Mouse (Mus musculus) cerebral cortex, adult 2 months (tissue): ENCODE measurements around the gene Hilpda.

Experiments
- WGBS: fragments of 180-500 bp; shearing (Covaris S2); methylation state at CpG from one replicate; pipeline ENCODE4 v1.1.7; 2018; 5-methylcytosine and 5-hydroxymethylcytosine counted together

The Hilpda gene

DNA sequence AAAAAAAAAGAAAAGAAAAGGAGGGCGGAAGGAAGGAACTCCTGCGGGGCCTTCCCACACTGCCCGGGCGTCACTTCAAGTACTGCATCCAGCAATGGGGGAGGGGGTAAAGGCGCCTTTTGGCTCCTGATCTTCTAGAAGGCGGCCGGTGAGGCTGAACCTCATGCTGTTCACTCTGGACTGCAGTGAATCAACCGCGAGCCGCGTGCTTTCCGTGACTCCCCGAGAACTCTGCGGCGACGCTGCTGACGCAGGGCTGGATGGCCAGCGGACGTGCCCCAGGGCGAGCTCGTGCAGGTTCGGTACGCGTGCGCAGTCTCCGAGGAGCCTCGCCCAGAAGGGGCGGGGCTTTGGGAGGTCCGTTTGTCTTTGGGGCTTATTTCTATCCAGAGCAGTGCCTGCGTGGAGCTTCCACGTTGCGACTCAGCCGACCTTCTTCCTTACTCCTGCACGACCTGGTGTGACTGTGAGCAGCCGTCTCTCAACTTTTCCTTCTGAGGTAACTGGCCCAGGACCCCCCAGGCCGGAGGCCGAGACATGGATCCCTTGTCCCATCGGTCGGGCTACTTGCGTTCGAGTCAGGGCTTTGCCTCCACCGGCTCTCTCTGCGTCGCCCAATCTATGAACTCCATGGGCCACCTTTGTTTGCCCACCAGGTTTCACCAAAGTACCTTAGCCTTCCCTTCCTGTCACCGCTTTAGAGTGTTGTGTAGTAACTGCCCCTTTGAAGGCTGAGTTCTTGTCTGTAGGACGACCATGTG lies at the start of gene Hilpda:
Hilpda (plus strand) TSS at position 177 of the 761 bp plus-strand sequence.
- WGBS, result under 1% methylated on average over 46 of the region's 46 CpGs

GRCm38 (mm10) chr6:29229265-29229913 lies 42.9 kb upstream of the Hilpda start:
- 92% methylated on average over 6 of the region's 6 CpGs for whole genome bisulfite sequencing

DNA sequence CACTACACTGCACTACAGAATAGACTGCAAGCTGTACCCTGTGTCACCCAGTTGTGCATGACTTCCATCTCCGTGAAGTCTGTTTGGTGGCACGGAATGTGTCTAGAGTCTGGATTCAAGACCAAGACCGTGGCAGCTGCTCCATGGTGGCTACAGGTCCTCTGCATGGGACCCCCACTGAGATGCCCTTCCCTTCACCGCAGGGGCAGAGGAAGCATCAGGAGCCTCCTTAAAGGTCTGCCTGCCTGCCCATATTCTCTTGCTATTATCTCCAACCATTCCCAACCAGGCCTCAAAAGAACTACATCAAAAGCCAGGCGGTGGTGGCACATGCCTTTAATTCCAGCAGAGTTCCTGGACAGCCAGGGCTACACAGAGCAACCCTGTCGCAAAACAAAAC lies 41.9 kb upstream of the Hilpda start:
- WGBS, result 76% methylated on average over 6 of the region's 6 CpGs

- WGBS, result 83% methylated on average over 3 of the region's 3 CpGs
Measured at GRCm38 (mm10) chr6:29231799-29232198, 40.5 kb upstream of the Hilpda start.

DNA sequence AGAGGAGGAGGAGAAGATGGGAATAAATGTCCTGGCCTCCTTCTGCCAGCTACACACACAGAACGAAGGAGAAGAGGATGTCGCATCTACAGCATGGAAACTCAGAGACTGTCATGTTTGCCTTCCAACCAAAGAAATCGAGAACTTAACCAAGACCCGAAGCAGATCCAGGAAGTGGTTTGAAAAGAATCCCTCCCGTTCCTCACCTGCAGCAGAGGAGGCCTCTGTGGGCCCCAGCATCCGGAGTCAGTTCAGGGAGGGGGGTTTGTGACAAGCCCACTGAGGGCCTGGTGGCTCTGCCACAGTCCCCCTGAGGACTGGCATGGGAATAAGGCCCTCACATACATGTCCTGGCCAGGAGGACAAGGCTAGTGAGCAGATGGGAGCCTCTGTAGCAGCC lies 40.0 kb upstream of the Hilpda start:
- WGBS, result 69% methylated on average over 6 of the region's 6 CpGs

- 82% methylated on average over 3 of the region's 3 CpGs for WGBS
Measured at GRCm38 (mm10) chr6:29233710-29234109, 38.6 kb upstream of the Hilpda start.

- WGBS, result 51% methylated on average over 8 of the region's 8 CpGs
Measured at GRCm38 (mm10) chr6:29234272-29234671, 38.0 kb upstream of the Hilpda start.

- 44% methylated on average over 2 of the region's 2 CpGs for WGBS
Measured at GRCm38 (mm10) chr6:29240806-29241205, 31.5 kb upstream of the Hilpda start.

GRCm38 (mm10) chr6:29241697-29242096 lies 30.6 kb upstream of the Hilpda start:
- 66% methylated on average over 2 of the region's 2 CpGs for WGBS

DNA sequence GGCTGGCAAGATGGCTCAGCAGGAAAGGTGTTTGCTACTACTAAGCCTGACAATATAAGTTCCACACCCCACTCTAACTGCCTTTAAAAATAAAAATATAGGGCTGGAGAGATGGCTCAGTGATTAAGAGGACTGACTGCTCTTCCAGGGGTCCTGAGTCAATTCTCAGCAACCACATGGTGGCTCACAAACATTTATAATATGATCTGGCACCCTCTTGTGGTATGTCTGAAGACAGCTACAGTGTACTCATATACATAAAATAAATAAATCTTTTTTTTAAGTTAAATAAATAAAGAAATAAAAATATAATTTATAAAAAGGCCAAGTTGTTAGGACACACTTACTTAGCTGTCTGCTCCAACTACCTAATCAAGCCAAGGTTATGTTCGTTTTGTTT lies 30.0 kb upstream of the Hilpda start:
- 67% methylated on average over 1 of the region's 1 CpGs for WGBS

- 81% methylated on average over 14 of the region's 14 CpGs for WGBS
Measured at GRCm38 (mm10) chr6:29245272-29246120, 26.8 kb upstream of the Hilpda start.

- 89% methylated on average over 3 of the region's 3 CpGs for WGBS
Measured at GRCm38 (mm10) chr6:29246183-29246582, 26.1 kb upstream of the Hilpda start.

GRCm38 (mm10) chr6:29246585-29246984 lies 25.7 kb upstream of the Hilpda start:
- whole genome bisulfite sequencing, result 85% methylated on average over 5 of the region's 5 CpGs

DNA sequence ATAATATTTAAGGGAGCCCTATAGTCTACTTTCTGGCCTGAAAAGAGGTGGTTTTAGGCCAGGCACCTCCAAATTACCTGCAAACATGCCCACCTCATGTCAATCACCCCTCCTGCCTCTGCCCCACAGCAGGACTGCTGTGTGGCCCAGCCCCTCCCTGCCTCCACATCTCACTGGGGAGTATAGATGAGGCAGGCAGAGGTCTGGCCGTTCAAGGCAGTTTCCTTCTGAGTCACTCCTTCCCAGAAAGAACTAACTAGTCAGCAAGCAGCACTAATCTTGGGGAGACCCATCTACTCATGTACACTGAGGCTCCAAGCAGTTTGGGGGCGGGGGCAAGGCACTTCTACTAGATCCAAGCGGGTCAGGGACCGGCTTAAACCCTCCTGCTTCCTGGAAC lies 25.2 kb upstream of the Hilpda start:
- WGBS, result 71% methylated on average over 4 of the region's 4 CpGs

DNA sequence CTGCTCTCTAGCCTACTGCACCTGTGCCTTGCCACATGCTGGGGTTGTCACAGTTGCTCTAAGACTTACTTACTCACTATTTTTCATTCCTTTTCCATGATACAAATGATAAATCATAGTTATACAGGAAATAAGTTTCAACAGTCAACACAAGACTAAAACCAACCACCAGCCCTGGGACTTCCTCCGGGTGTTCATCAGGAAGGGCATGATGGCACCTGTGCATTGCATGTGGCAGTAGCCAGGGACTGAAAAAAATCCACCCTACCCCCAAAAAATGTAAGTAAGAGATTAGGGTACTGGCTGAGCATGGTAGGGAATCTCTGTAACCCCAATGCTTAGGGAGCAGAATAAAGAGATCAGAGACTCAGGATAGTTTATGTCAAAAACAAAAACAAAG lies 12.9 kb upstream of the Hilpda start:
- 84% methylated on average over 1 of the region's 1 CpGs for WGBS

GRCm38 (mm10) chr6:29261831-29262230 lies 10.5 kb upstream of the Hilpda start:
- 83% methylated on average over 5 of the region's 5 CpGs for WGBS

DNA sequence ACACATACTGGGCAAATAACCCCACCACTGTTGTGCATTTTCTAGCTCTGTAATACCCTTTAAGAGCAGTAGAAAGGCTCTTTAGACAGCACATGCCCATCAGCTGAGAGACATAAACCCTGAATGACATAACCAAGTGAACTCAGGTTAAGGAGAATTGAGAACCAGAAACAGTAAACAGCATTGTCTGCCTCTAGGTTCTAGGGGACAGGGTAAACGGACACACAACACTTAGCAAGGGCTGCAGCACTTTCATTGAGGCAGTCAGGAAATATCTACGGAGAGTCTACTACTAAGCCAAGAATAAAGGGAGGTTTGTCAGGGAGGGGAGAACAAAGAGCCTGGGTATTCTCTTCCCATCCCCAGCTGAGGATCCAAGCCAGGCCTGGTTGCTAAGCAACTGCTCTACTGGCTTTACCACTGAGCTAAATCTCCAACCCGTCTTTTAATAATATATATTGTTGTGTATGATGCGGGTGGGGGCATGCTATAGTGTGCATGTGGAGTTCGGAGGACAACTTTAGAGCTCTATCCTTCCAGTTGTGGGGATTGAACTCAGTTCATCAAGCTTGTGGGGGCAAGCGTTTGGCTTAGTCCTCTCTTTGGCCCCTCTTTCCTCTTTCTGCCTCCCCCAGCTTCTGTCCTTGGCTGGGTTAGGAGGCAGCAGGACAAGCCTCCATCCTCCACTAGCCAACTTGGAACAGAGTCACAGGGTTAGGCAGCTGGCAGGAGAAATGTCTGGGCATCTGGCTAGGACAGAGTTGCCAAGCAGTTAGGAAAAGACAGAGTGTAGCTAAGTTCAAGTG lies 8.4 kb upstream of the Hilpda start:
- 35% methylated on average over 6 of the region's 6 CpGs for WGBS

DNA sequence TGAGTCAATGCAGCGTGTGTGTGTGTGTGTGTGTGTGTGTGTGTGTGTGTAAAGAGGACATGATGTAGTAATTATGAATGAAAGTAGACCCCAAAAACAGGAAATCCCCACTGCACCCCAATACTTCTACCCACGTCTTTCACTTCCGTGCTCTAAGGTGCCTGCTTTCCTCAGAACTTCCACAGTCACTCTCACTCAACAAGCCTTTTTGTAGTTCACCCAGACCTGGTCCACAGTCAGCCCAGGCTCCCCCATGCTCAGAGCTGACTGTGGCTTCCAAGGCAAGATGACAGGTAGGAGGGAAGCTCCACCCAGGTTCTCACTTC lies 7.9 kb upstream of the Hilpda start:
- WGBS, result 45% methylated on average over 3 of the region's 3 CpGs

GRCm38 (mm10) chr6:29266936-29267335 lies 5.4 kb upstream of the Hilpda start:
- 66% methylated on average over 4 of the region's 4 CpGs for WGBS

DNA sequence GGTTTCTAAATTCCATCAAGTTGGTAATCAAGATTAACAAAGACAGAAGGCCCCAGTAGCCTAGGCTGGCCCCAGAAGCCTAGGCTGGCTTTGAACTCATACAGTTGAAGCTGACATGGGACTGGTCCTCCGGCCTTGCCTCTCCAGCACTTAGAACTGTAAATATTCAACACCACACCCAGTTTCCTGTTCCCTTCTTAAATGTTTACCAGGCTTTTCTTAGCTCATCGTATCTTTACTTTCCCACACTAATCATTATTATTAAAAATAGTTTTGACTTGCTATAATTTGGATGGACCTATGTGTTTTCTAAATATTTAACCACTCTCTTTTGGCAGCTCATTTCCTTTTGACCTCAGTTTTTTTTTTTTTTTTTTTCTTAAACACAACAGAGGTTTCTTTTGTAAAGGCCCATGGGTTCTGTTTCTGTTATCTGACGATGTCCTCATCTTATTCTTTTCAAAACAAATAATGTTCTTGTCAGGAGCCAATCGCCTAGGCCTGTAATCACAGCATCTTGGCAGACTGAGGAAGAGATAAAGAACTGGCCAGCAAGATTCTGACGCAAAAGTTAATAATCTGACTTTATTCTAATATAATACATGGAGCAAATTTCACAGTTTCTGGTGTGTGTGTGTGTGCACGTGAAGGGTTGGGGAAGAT lies 3.2 kb upstream of the Hilpda start:
- WGBS, result 76% methylated on average over 6 of the region's 6 CpGs

DNA sequence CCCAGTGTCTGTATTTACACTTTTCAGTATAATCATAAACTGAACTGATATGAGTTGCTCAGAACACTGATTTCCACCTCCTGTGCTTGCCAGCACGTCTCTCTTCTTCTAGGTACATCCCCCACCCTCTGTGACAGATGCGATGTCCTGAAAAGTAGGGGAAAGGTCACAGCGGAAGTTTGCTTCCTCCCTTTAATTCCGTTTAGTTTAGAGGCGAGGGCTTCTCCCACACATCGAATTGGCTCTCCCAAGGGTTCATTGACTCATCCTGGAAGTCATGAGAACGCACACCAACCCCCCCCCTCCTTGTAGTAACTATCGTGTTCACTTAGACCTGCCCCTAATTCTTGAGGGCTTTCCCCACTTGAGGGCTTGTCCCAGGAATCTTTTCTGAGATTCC lies 1.3 kb upstream of the Hilpda start:
- WGBS, result 22% methylated on average over 8 of the region's 8 CpGs
